Mouse (Mus musculus): ENCODE measurements around the gene Cdkn2d.

DNA sequence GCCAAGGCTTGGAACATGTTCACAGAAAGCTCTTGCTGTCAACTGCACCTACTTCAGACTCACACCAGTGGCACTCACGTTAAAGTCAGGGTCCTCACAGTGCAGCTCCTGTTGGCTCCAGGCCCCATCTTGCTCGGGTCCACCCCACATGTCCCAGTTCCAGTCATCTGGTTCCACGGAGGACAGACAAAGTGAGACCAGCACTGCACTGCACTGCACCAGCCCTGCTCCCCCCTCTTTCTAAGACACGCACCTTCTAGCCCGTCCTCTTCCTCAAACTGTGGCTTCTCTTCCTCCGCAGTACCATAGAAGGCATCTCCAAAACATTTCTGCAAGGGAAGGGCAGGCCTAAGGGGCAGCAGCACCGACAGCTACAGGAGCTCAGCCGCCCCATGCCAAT lies 14.9 kb downstream of the Cdkn2d start:
- TF ChIP-seq CTCF (conservative IDR thresholded peaks at IDR 0.05; ENCODE audit: insufficient read depth, insufficient read length, low read depth, low read length) (no peak), POLR2A (IDR thresholded peaks at IDR 0.05; ENCODE audit: low read depth, low read length) (no peak)

Measured in kidney, adult 2 months (tissue).